Mouse (Mus musculus) myocyte (in vitro differentiated cells): Measurements from ENCODE around the gene Tnik. TPM values are rescaled to one million over a fixed set of nuclear protein-coding genes. Genes with fewer than 3 reads are reported as not detected.

Experiments
- H3K27me3 ChIP-seq: one replicate; pipeline ENCODE4 v1.6.1; 2011; ENCODE audit not compliant: control insufficient read depth, insufficient read depth, insufficient read length
- H3K36me3 ChIP-seq: one replicate; pipeline ENCODE4 v1.6.1; 2011; ENCODE audit not compliant: control insufficient read depth, insufficient read depth
- H3K4me2 ChIP-seq: one replicate; pipeline ENCODE4 v1.6.1; 2011; ENCODE audit warnings: low read depth, control low read depth
- H3K4me3 ChIP-seq: one replicate; pipeline ENCODE4 v1.5.1; 2011; ENCODE audit warnings: mild to moderate bottlenecking, control low read depth, moderate library complexity
- H3K79me2 ChIP-seq: one replicate; pipeline ENCODE4 v1.6.1; 2011; ENCODE audit not compliant: control insufficient read depth, insufficient read depth
- H3ac ChIP-seq: one replicate; pipeline ENCODE4 v1.6.1; 2011; ENCODE audit not compliant: control insufficient read depth, insufficient read length
- CEBPB ChIP-seq: IDR thresholded peaks from 2 replicates; pipeline ENCODE4 v1.6.1; 2011; ENCODE audit warnings: mild to moderate bottlenecking, moderate library complexity; ENCODE audit not compliant: poor library complexity, insufficient read depth, severe bottlenecking
- E2F4 ChIP-seq: IDR thresholded peaks from one replicate; pipeline ENCODE4 v1.6.1; 2011; ENCODE audit warnings: mild to moderate bottlenecking, control low read depth, moderate library complexity; ENCODE audit not compliant: insufficient read depth
- MAX ChIP-seq: IDR thresholded peaks from one replicate; pipeline ENCODE4 v1.6.1; 2011; ENCODE audit warnings: low read depth, mild to moderate bottlenecking, control low read depth
- MYOD1 ChIP-seq, 3 experiments: IDR thresholded peaks; one replicate each; pipeline ENCODE4 v1.6.1; 2011; ENCODE audit warnings: control low read depth in 2 of 3, low read depth in 2 of 3, mild to moderate bottlenecking in 2 of 3, moderate library complexity in 1 of 3; ENCODE audit not compliant: insufficient read length in 2 of 3, control insufficient read depth in 1 of 3
- MYOG ChIP-seq, 3 experiments: IDR thresholded peaks; one replicate each; pipeline ENCODE4 v1.6.1; 2011; ENCODE audit warnings: control low read depth in 2 of 3, low read depth in 2 of 3, mild to moderate bottlenecking in 2 of 3; ENCODE audit not compliant: insufficient read length in 2 of 3, control insufficient read depth in 1 of 3, insufficient read depth in 1 of 3
- POLR2A ChIP-seq: IDR thresholded peaks from one replicate; pipeline ENCODE4 v1.6.1; 2011; ENCODE audit warnings: low read depth, mild to moderate bottlenecking, control low read depth, moderate library complexity; ENCODE audit not compliant: insufficient read length
- POLR2AphosphoS2 ChIP-seq: IDR thresholded peaks from one replicate; pipeline ENCODE4 v1.6.1; 2011; ENCODE audit warnings: low read depth, control low read depth; ENCODE audit not compliant: insufficient read length
- REST ChIP-seq: IDR thresholded peaks from one replicate; pipeline ENCODE4 v1.6.1; 2011; ENCODE audit warnings: mild to moderate bottlenecking, control low read depth, moderate library complexity; ENCODE audit not compliant: insufficient read depth, insufficient read length
- SRF ChIP-seq: IDR thresholded peaks from one replicate; pipeline ENCODE4 v1.6.1; 2011; ENCODE audit warnings: low read depth; ENCODE audit not compliant: control insufficient read depth, insufficient read length
- TCF12 ChIP-seq: IDR thresholded peaks from one replicate; pipeline ENCODE4 v1.6.1; 2011; ENCODE audit warnings: mild to moderate bottlenecking, control low read depth; ENCODE audit not compliant: poor library complexity, insufficient read depth, severe bottlenecking
- TCF3 ChIP-seq: IDR thresholded peaks from one replicate; pipeline ENCODE4 v1.6.1; 2011; ENCODE audit warnings: low read depth, control low read depth; ENCODE audit not compliant: insufficient read length
- USF1 ChIP-seq: IDR thresholded peaks from one replicate; pipeline ENCODE4 v1.6.1; 2011; ENCODE audit warnings: low read depth, mild to moderate bottlenecking, control low read depth, moderate library complexity
- polyA plus RNA-seq: library from polyadenylated mRNA; unstranded; fragments of >200 nt; fragmentation: generic; extraction: Trizol; gene quantifications from one replicate; pipeline ENCODE4 v1.2.1, GENCODE M21; 2012; ENCODE audit warnings: missing spikeins

Gene Tnik
- polyA plus RNA-seq, 1 experiment: 1.8 TPM

GRCm38 (mm10) chr3:28303915-28304314 lies 40.9 kb downstream of the Tnik start:
- no peak overlapping the region for H3K4me2 ChIP-seq
- peaks cover 3% of the 10 kb centered on the region for H3K79me2 ChIP-seq
- TF ChIP-seq POLR2AphosphoS2 (no peak), REST (no peak), E2F4 (no peak), CEBPB (no peak), MAX (no peak), MYOG (IDR thresholded peaks at IDR 0.05; ENCODE audit: control insufficient read depth in 1 of 3, insufficient read depth in 1 of 3, insufficient read length in 2 of 3, low read depth in 2 of 3) (no peak), TCF12 (no peak), TCF3 (no peak), SRF (no peak), USF1 (no peak), MYOD1 (IDR thresholded peaks at IDR 0.05; ENCODE audit: control insufficient read depth in 1 of 3, insufficient read length in 2 of 3, low read depth in 2 of 3) (no peak), POLR2A (no peak)
- H3ac ChIP-seq: no peak overlapping the region
- peaks cover 5% of the 10 kb centered on the region for H3K27me3 ChIP-seq
- no peaks in the 10 kb centered on the region for H3K36me3 ChIP-seq
- H3K4me3 ChIP-seq: no peak overlapping the region

DNA sequence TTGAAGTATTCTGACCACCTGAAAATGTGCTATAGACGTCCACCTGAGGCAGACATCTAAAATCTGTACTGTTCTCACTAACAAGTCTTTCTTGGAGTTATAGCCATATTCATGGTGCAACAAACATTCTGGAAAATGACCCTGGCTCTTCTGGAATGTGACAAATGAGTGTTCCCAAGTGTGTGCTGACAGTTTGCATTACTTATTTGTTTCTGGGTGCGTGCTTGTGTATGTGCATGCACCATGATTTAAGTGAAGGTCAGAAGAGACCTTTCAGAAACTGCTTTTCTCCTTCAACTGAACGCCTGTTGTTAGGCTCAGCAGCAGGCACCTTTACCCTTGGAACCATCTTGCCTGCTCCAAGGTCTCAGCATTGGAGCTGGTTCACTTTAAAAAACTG lies 43.8 kb downstream of the Tnik start:
- Histone ChIP-seq H3K36me3 (no peaks in the 10 kb centered on the region), H3ac (no peak overlapping the region), H3K27me3 (peaks cover 5% of the 10 kb centered on the region), H3K4me2 (no peak overlapping the region), H3K79me2 (peaks cover under 1% of the 10 kb centered on the region), H3K4me3 (no peak overlapping the region)
- no peak for TF ChIP-seq POLR2A
- no peak for TF ChIP-seq SRF
- no peak for TF ChIP-seq USF1
- no peak for TF ChIP-seq MYOD1 (IDR thresholded peaks at IDR 0.05; ENCODE audit: control insufficient read depth in 1 of 3, insufficient read length in 2 of 3, low read depth in 2 of 3)
- no peak for TF ChIP-seq REST
- TF ChIP-seq CEBPB: no peak
- TF ChIP-seq E2F4: no peak
- no peak for TF ChIP-seq MYOG (IDR thresholded peaks at IDR 0.05; ENCODE audit: control insufficient read depth in 1 of 3, insufficient read depth in 1 of 3, insufficient read length in 2 of 3, low read depth in 2 of 3)
- TF ChIP-seq TCF3: no peak
- no peak for TF ChIP-seq MAX
- TF ChIP-seq POLR2AphosphoS2: no peak
- no peak for TF ChIP-seq TCF12

- Histone ChIP-seq H3K4me3 (no peak overlapping the region), H3ac (no peak overlapping the region), H3K79me2 (no peaks in the 10 kb centered on the region), H3K36me3 (no peaks in the 10 kb centered on the region), H3K4me2 (no peak overlapping the region), H3K27me3 (no peaks in the 10 kb centered on the region)
- no peak for TF ChIP-seq CEBPB
- no peak for TF ChIP-seq USF1
- no peak for TF ChIP-seq MYOG (IDR thresholded peaks at IDR 0.05; ENCODE audit: control insufficient read depth in 1 of 3, insufficient read depth in 1 of 3, insufficient read length in 2 of 3, low read depth in 2 of 3)
- no peak for TF ChIP-seq TCF3
- TF ChIP-seq REST: no peak
- no peak for TF ChIP-seq MAX
- TF ChIP-seq SRF: no peak
- no peak for TF ChIP-seq TCF12
- no peak for TF ChIP-seq E2F4
- TF ChIP-seq POLR2A: no peak
- TF ChIP-seq POLR2AphosphoS2: no peak
- no peak for TF ChIP-seq MYOD1 (IDR thresholded peaks at IDR 0.05; ENCODE audit: control insufficient read depth in 1 of 3, insufficient read length in 2 of 3, low read depth in 2 of 3)
These were observed 51.4 kb downstream of the Tnik start for GRCm38 (mm10) chr3:28314438-28314837.

DNA sequence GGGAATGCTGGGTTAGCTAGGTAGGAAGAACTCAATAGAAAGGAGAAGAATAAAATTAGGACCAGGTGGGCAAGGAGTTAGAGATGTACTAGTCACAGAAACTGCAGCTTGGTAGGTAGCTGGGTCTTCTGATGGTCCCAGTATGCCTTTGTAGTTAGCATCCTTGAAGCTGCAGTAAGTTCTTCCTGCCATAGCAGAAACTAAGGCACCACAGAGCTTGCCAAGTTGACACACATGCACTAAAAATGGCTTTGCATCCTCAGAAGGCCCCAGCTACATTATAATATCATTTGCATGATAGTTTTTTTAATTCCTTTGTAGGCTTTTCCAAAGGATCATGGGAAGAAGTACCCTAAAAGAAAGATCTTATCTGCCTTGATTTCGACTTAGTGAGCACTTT lies 54.3 kb downstream of the Tnik start:
- no peak overlapping the region for H3ac ChIP-seq
- no peak overlapping the region for H3K4me2 ChIP-seq
- H3K4me3 ChIP-seq: no peak overlapping the region
- H3K79me2 ChIP-seq: no peaks in the 10 kb centered on the region
- H3K36me3 ChIP-seq: no peaks in the 10 kb centered on the region
- H3K27me3 ChIP-seq: no peaks in the 10 kb centered on the region
- no peak for TF ChIP-seq CEBPB
- TF ChIP-seq MAX: no peak
- no peak for TF ChIP-seq POLR2AphosphoS2
- no peak for TF ChIP-seq TCF12
- no peak for TF ChIP-seq TCF3

DNA sequence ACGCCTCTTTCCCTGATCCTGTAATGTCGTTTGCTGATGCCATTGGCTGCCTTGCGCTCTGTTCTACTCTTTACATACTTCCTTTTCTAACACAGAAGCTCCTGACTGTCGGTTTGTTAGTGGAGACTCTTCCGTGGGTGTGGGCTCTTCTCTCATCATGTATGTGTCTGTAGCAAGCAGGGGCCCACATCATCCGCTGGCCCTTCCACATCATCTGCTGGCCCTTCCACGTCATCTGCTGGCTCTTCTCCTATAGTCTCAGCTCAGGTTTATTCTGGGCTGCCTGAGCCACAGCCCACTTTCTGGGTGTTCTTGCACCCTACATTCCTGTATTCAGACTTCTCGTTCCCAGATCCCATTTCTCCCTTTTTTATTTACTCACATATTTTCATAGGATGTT lies 58.6 kb downstream of the Tnik start:
- no peaks in the 10 kb centered on the region for H3K79me2 ChIP-seq
- no peaks in the 10 kb centered on the region for H3K36me3 ChIP-seq
- no peak overlapping the region for H3ac ChIP-seq
- TF ChIP-seq MYOD1 (IDR thresholded peaks at IDR 0.05; ENCODE audit: control insufficient read depth in 1 of 3, insufficient read length in 2 of 3, low read depth in 2 of 3): no peak
- TF ChIP-seq MAX: no peak
- no peak for TF ChIP-seq POLR2AphosphoS2
- no peak for TF ChIP-seq MYOG (IDR thresholded peaks at IDR 0.05; ENCODE audit: control insufficient read depth in 1 of 3, insufficient read depth in 1 of 3, insufficient read length in 2 of 3, low read depth in 2 of 3)
- no peak for TF ChIP-seq TCF3
- TF ChIP-seq E2F4: no peak
- TF ChIP-seq REST: no peak
- TF ChIP-seq CEBPB: no peak
- no peak for TF ChIP-seq POLR2A
- TF ChIP-seq USF1: no peak
- H3K4me2 ChIP-seq: no peak overlapping the region
- H3K27me3 ChIP-seq: no peaks in the 10 kb centered on the region
- H3K4me3 ChIP-seq: no peak overlapping the region
